Mouse (Mus musculus) CH12.LX (cell line): ENCODE measurements around the gene Bola3.

ENCODE experiments used
- CHD1 ChIP-seq: IDR thresholded peaks from 2 replicates; pipeline ENCODE4 v1.6.1; 2012; ENCODE audit warnings: low read depth, low read length, improper control_type of control experiment, inconsistent platforms
- CHD2 ChIP-seq: IDR thresholded peaks from 2 replicates; pipeline ENCODE4 v1.6.1; 2011; ENCODE audit warnings: low read length, improper control_type of control experiment
- CTCF ChIP-seq, 2 experiments: IDR thresholded peaks in 1 of 2; conservative IDR thresholded peaks in 1 of 2; 2 replicates each; pipeline ENCODE4 v1.5.1; 2011 to 2012; ENCODE audit warnings: low read depth in 2 of 2, low read length in 2 of 2, improper control_type of control experiment in 1 of 2, inconsistent platforms in 1 of 2, mild to moderate bottlenecking in 1 of 2, moderate library complexity in 1 of 2
- E2F4 ChIP-seq: IDR thresholded peaks from 2 replicates; pipeline ENCODE4 v1.6.1; 2011; ENCODE audit warnings: low read depth, low read length, improper control_type of control experiment; ENCODE audit not compliant: insufficient replicate concordance
- ELF1 ChIP-seq: IDR thresholded peaks from 2 replicates; pipeline ENCODE4 v1.6.1; 2014; ENCODE audit warnings: low read depth, mild to moderate bottlenecking, inconsistent platforms, low read length, improper control_type of control experiment
- ETS1 ChIP-seq: conservative IDR thresholded peaks from 2 replicates; pipeline ENCODE4 v1.6.1; 2012; ENCODE audit warnings: low read depth, mild to moderate bottlenecking, inconsistent platforms, low read length, improper control_type of control experiment, moderate library complexity
- GABPA ChIP-seq: IDR thresholded peaks from 2 replicates; pipeline ENCODE4 v1.6.1; 2012; ENCODE audit warnings: low read depth, low read length, improper control_type of control experiment, inconsistent platforms; ENCODE audit not compliant: insufficient replicate concordance
- HCFC1 ChIP-seq: IDR thresholded peaks from 2 replicates; pipeline ENCODE4 v1.6.1; 2012; ENCODE audit warnings: low read depth, mild to moderate bottlenecking, inconsistent platforms, low read length, improper control_type of control experiment
- JUND ChIP-seq: conservative IDR thresholded peaks from 2 replicates; pipeline ENCODE4 v1.6.1; 2011; ENCODE audit warnings: low read depth, low read length, improper control_type of control experiment
- POLR2A ChIP-seq: IDR thresholded peaks from 2 replicates; pipeline ENCODE4 v1.6.1; 2011; ENCODE audit warnings: low read depth, mild to moderate bottlenecking, improper control_type of control experiment, low read length
- SIN3A ChIP-seq: IDR thresholded peaks from 2 replicates; pipeline ENCODE4 v1.6.1; 2012; ENCODE audit warnings: low read length, improper control_type of control experiment, inconsistent platforms
- USF1 ChIP-seq: IDR thresholded peaks from 2 replicates; pipeline ENCODE4 v1.6.1; 2014; ENCODE audit warnings: low read depth, mild to moderate bottlenecking, inconsistent platforms, low read length, improper control_type of control experiment
- ZMIZ1 ChIP-seq: IDR thresholded peaks from 2 replicates; pipeline ENCODE4 v1.6.1; 2012; ENCODE audit warnings: low read depth, mild to moderate bottlenecking, inconsistent platforms, low read length, improper control_type of control experiment

GRCm38 (mm10) chr6:83354856-83355781 is 6.2 kb downstream of the Bola3 start:
- TF ChIP-seq USF1 (no peak), POLR2A (no peak), JUND (no peak), HCFC1 (no peak), CTCF (conservative IDR thresholded peaks at IDR 0.05 in 1 of 2, IDR thresholded peaks at IDR 0.05 in 1 of 2; ENCODE audit: low read depth in 2 of 2, low read length in 2 of 2) (no peak), CHD1 (no peak), SIN3A (no peak), GABPA (no peak), CHD2 (no peak), ETS1 (no peak), E2F4 (no peak), ZMIZ1 (no peak), ELF1 (no peak)
